Mouse (Mus musculus) erythroblast, embryonic 14.5 days (primary cell): Measurements from ENCODE around the gene Daglb. TPM values are rescaled to one million over a fixed set of nuclear protein-coding genes. Genes with fewer than 3 reads are reported as not detected.

Experiments used
- H3K27me3 ChIP-seq: 2 replicates; pipeline ENCODE4 v1.6.1; 2012; ENCODE audit warnings: inconsistent platforms; ENCODE audit not compliant: control insufficient read depth
- H3K36me3 ChIP-seq: 2 replicates; pipeline ENCODE4 v1.6.1; 2012; ENCODE audit warnings: mild to moderate bottlenecking, inconsistent platforms; ENCODE audit not compliant: control insufficient read depth
- H3K4me1 ChIP-seq: 2 replicates; pipeline ENCODE4 v1.6.1; 2012; ENCODE audit warnings: inconsistent platforms; ENCODE audit not compliant: control insufficient read depth
- H3K4me3 ChIP-seq: replicated peaks from 2 replicates; pipeline ENCODE3; 2012; ENCODE audit warnings: moderate library complexity, mild to moderate bottlenecking, inconsistent platforms
- H3K9me3 ChIP-seq: 2 replicates; pipeline ENCODE4 v1.6.1; 2012; ENCODE audit warnings: low read length, inconsistent platforms, mixed read lengths; ENCODE audit not compliant: control insufficient read depth
- GATA1 ChIP-seq: IDR thresholded peaks from 2 replicates; pipeline ENCODE4 v1.6.1; 2012; ENCODE audit warnings: low read length, inconsistent platforms, mixed read lengths
- TAL1 ChIP-seq: IDR thresholded peaks from 3 replicates; pipeline ENCODE4 v1.6.1; 2012; ENCODE audit warnings: low read length, inconsistent platforms, mixed read lengths
- polyA plus RNA-seq: library from polyadenylated mRNA; stranded (reverse); fragments of >175 nt; gene quantifications from 2 replicates; pipeline ENCODE4 v1.2.3, GENCODE M21; 2012

The Daglb gene
- 0.52 and 0.87 TPM in 2 replicates for polyA plus RNA-seq

DNA sequence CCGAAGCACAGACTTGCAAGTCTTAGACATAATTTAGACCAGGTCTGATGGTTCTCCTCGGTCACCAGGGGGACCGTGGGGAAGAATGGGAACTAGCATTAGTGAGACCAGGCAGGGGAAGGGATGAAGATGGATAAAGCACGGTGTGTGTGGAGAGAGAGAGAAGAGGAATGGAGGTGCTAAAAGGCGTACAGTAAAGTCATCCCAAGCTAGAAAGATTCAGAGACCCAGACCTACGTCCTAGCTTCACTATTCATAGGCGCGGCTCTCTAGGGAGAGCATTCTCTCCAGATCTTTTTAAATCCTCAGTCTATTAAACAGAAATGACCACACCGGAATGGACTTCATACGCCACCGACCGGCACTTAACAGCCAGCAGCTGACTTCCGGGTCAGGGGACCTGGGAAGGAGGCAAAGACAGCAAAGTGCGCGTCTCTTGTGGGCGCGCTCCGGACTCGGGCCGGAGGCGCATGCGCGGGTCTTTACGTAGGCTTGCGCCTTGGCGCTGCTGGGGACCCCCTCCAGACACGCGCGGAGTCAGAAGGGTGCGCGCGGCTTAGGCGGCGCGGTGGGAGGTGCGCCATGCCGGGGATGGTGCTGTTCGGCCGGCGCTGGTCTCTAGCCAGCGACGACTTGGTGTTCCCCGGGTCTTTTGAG is at the start of gene Daglb:
Gene Daglb (plus strand): TSS at position 485 of the 657 bp plus-strand sequence.
- Histone ChIP-seq H3K27me3 (peaks cover 7% of the 10 kb centered on the region), H3K4me3 (peak within 1 kb of the TSS; percentile 77), H3K9me3 (no peaks in the 10 kb centered on the region), H3K36me3 (peaks cover 30% of the 10 kb centered on the region), H3K4me1 (peaks cover 47% of the 10 kb centered on the region)
- TF ChIP-seq GATA1 = no peak
- TF ChIP-seq TAL1 = no peak

DNA sequence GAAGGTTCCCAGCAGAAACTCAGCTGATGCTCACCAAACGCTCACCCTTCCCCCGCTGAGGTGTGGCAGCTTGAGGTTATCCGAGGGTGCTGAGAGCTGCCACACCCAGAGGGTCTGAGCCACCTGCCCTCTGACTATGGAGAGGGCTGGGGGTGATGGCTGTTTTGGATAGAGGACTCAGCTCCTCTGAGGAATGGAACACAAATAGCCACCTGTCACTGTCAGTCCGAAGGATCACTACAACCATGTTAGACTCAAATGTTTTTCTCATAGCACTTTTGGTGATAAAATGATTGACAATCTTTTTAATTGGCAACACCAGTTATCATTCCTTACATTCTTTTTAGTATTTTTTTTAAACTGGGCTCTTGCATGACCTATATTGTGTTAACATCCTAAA is 42.9 kb upstream of the Daglb start:
- no peak for TF ChIP-seq GATA1
- no peak for TF ChIP-seq TAL1
- H3K36me3 ChIP-seq = peaks cover 73% of the 10 kb centered on the region

DNA sequence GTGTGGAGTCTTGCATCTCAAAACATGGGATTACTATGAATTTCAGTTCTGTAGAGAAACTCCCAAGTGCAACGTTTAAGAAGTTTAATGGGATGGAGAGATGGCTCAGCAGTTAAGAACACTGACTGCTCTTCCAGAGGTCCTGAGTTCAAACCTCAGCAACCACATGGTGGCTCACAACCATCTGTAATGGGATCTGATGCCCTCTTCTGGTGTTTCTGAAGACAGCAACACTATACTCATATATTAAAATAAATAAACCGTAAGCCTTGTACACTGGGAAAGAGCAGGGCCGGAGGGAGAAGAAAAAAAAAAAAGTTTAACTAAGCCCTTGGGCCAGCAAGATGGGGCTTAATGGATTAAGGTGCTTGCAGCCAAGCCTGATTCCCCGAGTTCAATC is 41.4 kb upstream of the Daglb start:
- no peak overlapping the region for H3K4me3 ChIP-seq
- no peaks in the 10 kb centered on the region for H3K27me3 ChIP-seq
- H3K4me1 ChIP-seq = peaks cover 2% of the 10 kb centered on the region
- peaks cover 58% of the 10 kb centered on the region for H3K36me3 ChIP-seq
- TF ChIP-seq GATA1 = no peak
- TF ChIP-seq TAL1 = no peak
- H3K9me3 ChIP-seq = no peaks in the 10 kb centered on the region

More for the DNA sequence above, 42.9 kb upstream of the Daglb start:
- H3K4me1 ChIP-seq = peaks cover 2% of the 10 kb centered on the region
- H3K9me3 ChIP-seq = no peaks in the 10 kb centered on the region; the same call in 1 of the 2 replicates
- no peak overlapping the region for H3K4me3 ChIP-seq
- H3K27me3 ChIP-seq = no peaks in the 10 kb centered on the region

DNA sequence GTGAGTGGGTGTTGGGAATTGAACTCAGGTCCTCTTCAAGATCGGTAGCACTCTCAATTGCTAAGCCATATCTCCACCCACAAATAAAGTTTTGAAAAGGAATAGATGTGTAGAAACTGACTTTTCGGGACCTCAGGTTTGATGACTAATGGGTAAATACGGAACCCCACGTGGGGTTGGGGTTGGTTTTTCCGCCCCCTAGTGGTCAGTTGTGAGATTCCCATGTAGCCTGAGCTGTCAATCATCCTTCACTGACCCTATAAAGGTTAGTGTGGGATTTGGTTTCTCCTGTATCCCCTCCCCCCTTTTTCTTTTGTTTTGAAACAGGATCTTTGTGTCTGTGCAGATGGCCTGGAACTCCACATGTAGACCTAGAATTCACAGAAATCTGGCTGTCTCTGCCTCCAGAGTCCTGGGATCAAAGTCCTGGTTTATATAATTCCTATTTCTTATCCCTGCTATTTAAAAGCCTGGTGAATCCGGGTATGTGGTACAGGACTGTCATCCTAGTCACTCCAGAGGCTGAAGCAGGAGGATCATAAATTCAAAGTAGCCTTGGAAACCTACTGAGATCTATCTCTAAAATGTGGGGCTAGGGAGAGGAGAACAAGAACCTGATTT is 40.4 kb upstream of the Daglb start:
- Histone ChIP-seq H3K4me3 (no peak overlapping the region), H3K27me3 (no peaks in the 10 kb centered on the region), H3K4me1 (peaks cover 2% of the 10 kb centered on the region), H3K36me3 (peaks cover 48% of the 10 kb centered on the region), H3K9me3 (no peaks in the 10 kb centered on the region)
- TF ChIP-seq GATA1 (no peak), TAL1 (no peak)

DNA sequence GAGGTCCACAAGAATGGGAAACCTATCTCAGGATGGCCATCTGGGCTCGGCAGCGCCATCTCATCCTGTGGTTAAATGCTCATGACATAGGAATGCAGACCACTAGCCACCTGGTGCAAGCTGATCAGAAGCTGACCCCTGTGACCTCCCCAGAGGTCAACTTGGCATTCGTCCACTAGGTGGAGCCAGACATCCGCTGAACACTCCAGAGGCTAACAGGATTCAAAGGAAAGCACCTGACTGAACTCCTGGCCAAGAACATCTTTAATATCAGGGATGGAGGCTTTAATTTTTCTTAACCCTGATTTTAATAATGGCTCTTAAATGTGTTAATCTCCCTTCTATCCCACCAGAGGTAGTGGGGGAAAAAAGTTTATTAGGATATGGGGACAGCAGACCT is 30.0 kb upstream of the Daglb start:
- TF ChIP-seq GATA1 (no peak), TAL1 (no peak)
- Histone ChIP-seq H3K27me3 (no peaks in the 10 kb centered on the region), H3K4me3 (no peak overlapping the region), H3K9me3 (no peaks in the 10 kb centered on the region), H3K4me1 (no peaks in the 10 kb centered on the region), H3K36me3 (no peaks in the 10 kb centered on the region)

DNA sequence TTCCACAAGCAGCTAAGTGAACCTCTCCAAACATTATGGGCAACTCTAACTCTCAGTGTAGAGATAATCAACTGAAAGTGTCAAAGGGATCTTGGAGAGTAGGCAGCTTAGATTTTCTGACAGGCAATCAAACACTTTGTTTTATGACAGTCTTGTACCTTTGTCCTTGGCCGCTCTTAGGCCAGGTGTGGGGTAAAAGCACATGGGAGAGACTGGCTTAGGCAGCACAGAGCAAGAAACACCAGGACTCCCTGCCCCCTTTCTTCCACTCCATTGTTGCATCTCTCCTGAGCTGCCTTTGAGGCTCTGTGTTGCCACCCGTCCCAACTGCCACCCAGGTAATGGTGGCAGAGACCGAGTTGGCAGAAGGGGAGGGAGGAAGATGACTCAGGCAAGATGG is 23.1 kb upstream of the Daglb start:
- no peaks in the 10 kb centered on the region for H3K27me3 ChIP-seq
- H3K36me3 ChIP-seq = no peaks in the 10 kb centered on the region
- no peak overlapping the region for H3K4me3 ChIP-seq
- no peaks in the 10 kb centered on the region for H3K9me3 ChIP-seq
- TF ChIP-seq TAL1 (no peak), GATA1 (no peak)
- no peaks in the 10 kb centered on the region for H3K4me1 ChIP-seq

DNA sequence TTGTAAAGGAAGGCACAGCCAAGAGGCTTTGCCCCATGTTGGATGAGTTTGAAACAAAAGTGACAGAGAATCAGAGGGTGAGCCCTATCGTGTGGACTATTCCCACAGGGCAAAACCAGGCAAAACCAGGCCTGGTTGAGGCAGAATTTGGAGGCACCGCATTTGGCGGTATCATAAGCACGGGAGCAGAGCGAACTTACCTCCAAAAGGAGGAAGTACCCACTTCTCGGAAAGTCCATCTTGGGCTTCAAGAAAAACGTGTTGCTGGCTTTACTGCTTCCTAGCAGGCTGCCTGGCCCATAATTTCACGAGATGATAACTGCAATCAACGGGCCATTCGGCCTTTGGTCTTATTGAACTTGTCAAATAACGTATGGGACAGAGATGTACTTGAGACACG is 22.6 kb upstream of the Daglb start:
- no peak overlapping the region for H3K4me3 ChIP-seq
- no peaks in the 10 kb centered on the region for H3K27me3 ChIP-seq
- TF ChIP-seq TAL1 (no peak), GATA1 (no peak)
- H3K36me3 ChIP-seq = no peaks in the 10 kb centered on the region
- H3K4me1 ChIP-seq = no peaks in the 10 kb centered on the region
- no peaks in the 10 kb centered on the region for H3K9me3 ChIP-seq

DNA sequence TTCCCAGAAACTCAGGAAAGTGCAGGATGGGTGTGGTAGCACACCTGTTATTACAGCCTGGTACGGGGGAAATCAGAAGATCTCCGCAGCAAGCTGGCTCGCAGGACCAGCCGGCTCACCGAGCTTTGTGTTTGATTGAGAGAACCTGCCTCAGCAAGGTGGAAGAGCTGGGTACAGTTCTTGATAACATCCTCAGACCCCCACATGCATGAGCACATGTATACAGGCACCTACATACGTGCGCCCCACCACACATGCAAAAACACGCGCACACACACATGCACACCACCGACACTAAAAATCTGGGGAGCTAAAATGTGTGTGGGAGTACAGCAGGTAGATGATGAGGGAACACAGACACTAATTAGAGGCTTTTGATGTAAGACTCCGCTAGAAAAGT is 713 bp upstream of the Daglb start:
- H3K4me3 ChIP-seq = peak overlapping the region; percentile 77
- TF ChIP-seq GATA1 = no peak
- TF ChIP-seq TAL1 = no peak
- no peaks in the 10 kb centered on the region for H3K9me3 ChIP-seq
- peaks cover 24% of the 10 kb centered on the region for H3K36me3 ChIP-seq
- peaks cover 7% of the 10 kb centered on the region for H3K27me3 ChIP-seq
- H3K4me1 ChIP-seq = peaks cover 47% of the 10 kb centered on the region

DNA sequence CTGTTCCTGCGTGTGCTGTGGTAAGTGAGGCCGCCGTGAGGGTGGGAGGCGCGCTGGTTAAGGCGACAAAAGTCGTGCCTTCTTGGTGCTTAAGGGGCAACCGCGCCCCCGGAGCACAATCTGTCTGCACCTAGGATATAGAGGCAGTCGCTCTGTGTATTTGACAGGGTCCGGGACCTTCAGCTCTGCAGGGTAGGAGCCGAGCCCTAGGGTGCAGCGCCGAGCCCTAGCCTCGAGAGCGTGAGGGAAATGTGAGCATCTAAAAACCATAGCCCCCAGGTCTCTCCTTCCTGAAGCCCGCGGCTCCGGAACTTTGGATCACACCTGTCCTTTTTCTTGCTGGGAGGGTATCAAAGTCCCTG is 354 bp downstream of the Daglb start:
- Histone ChIP-seq H3K9me3 (no peaks in the 10 kb centered on the region), H3K4me3 (peak overlapping the region; percentile 77), H3K27me3 (peaks cover 7% of the 10 kb centered on the region), H3K4me1 (peaks cover 47% of the 10 kb centered on the region), H3K36me3 (peaks cover 35% of the 10 kb centered on the region)
- no peak for TF ChIP-seq GATA1
- TF ChIP-seq TAL1 = no peak
